Mouse (Mus musculus) midbrain, postnatal 0 days (tissue): ENCODE measurements around the gene Fut1. TPM values are rescaled to one million over a fixed set of nuclear protein-coding genes. Genes with fewer than 3 reads are reported as not detected.

Experiments
- ATAC-seq: fragments of 200-750 bp; cut with Nextera tagmentation; 2 replicates; pipeline ENCODE4 v1.8.0; 2017; ENCODE audit warnings: moderate number of reproducible peaks, mild to moderate bottlenecking, moderate TSS enrichment, moderate library complexity; ENCODE audit not compliant: low FRiP score
- DNase-seq: peaks from one replicate; pipeline ENCODE4 v3.0.0-alpha.2; 2015; ENCODE audit warnings: low spot score
- H3K27ac ChIP-seq: fragments of 300-500 bp; sonication (generic); 2 replicates; pipeline ENCODE4 v1.5.1; 2014; ENCODE audit warnings: low read depth, mild to moderate bottlenecking, low read length, mixed read lengths
- H3K27me3 ChIP-seq: fragments of 300-500 bp; sonication (generic); 2 replicates; pipeline ENCODE4 v1.6.1; 2014; ENCODE audit warnings: low read length, control low read depth, mixed read lengths; ENCODE audit not compliant: insufficient read depth
- H3K36me3 ChIP-seq: fragments of 300-500 bp; sonication (generic); 2 replicates; pipeline ENCODE4 v1.6.1; 2014; ENCODE audit warnings: low read length, control low read depth, mixed read lengths; ENCODE audit not compliant: insufficient read depth
- H3K4me1 ChIP-seq: fragments of 300-500 bp; sonication (generic); 2 replicates; pipeline ENCODE4 v1.6.1; 2014; ENCODE audit warnings: mild to moderate bottlenecking, control low read depth, antibody characterized with exemption, low read length, mixed read lengths; ENCODE audit not compliant: insufficient read depth
- H3K4me2 ChIP-seq: fragments of 300-500 bp; sonication (generic); 2 replicates; pipeline ENCODE4 v1.6.1; 2014; ENCODE audit warnings: low read depth, mild to moderate bottlenecking, low read length, mixed read lengths; ENCODE audit not compliant: poor library complexity, severe bottlenecking
- H3K4me3 ChIP-seq: fragments of 300-500 bp; sonication (generic); 2 replicates; pipeline ENCODE4 v1.5.1; 2014; ENCODE audit warnings: low read depth, mild to moderate bottlenecking, low read length, moderate library complexity
- H3K9ac ChIP-seq: fragments of 300-500 bp; sonication (generic); replicated peaks from 2 replicates; pipeline ENCODE4 v1.6.1; 2014; ENCODE audit warnings: mild to moderate bottlenecking, low read length, moderate library complexity, mixed read lengths; ENCODE audit not compliant: poor library complexity, severe bottlenecking
- H3K9me3 ChIP-seq: fragments of 300-500 bp; sonication (generic); 2 replicates; pipeline ENCODE4 v1.6.1; 2016; ENCODE audit warnings: low read length, control low read depth
- CTCF ChIP-seq: IDR thresholded peaks from 2 replicates; pipeline ENCODE4 v1.5.1; 2016; ENCODE audit warnings: antibody characterized with exemption, mild to moderate bottlenecking
- WGBS: fragments of 180-500 bp; shearing (Covaris S2); extraction: QIAGEN DNeasy Blood & Tissue Kit; methylation state at CpG from one replicate; pipeline ENCODE4 v1.1.7; 2014; 5-methylcytosine and 5-hydroxymethylcytosine counted together
- polyA plus RNA-seq: library from polyadenylated mRNA; unstranded; fragments of >200 nt; fragmentation: Nextera tagmentation; extraction: Ambion mirVana; gene quantifications from 2 replicates; pipeline ENCODE4 v1.2.1, GENCODE M21; 2015
- total RNA-seq: library from RNA; depleted of rRNA; stranded (reverse); fragments of >200 nt; gene quantifications from 2 replicates; pipeline ENCODE4 v1.2.3, GENCODE M21; 2014

Fut1 gene
- total and polyA plus RNA-seq, 2 experiments from 2014 or later, result not detected

DNA sequence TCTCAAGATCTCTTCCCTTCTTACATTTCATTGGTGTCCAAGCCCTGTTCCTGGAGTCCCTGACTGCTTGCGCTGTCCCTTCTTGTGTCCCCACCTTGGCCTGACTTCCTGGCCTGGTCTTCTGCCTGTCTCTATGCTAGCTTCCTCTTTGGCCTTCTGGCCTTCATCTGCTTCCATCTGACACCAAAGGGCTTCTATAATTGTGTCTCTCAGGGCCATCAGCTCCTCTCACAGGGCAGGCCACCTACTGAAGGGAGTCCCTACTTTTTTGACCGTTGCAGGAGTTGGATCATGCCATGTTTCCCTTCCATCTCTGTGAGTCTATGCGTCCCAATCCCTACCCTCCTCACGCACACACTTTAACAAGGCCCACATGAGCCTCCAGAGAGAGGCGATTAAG lies 27.2 kb upstream of the Fut1 start:
- WGBS, result 95% methylated on average over 5 of the region's 5 CpGs
- Histone ChIP-seq H3K36me3 (peaks cover 8% of the 10 kb centered on the region; the same call in 1 of the 2 replicates), H3K27me3 (no peaks in the 10 kb centered on the region), H3K9ac (no peak overlapping the region), H3K9me3 (no peaks in the 10 kb centered on the region), H3K27ac (peak overlapping the region; percentile 38), H3K4me2 (no peak overlapping the region), H3K4me3 (no peak overlapping the region), H3K4me1 (0 out of 2 replicates have a peak, but pooled peaks cover 3% of the 10 kb centered on the region)
- TF ChIP-seq CTCF, result no peak
- DNase-seq, result no peak
- no peak for ATAC-seq

DNA sequence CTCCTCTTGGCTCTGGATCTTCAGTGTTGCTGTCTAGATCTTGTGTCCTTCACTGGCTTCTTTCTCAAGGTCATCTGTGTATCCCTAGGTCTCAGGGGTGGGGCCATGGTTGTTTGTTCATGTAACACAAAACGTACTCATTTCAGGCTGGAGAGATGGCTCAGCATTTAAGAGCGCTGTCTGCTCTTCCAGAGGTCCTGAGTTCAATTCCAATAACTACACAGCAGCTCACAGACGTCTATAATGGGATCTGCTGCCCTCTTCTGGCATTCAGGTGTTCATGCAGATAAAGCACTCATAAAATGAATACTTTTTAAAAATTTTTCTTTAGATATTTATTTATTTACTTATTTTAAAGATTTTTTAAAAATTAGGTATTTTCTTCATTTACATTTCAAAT lies 26.2 kb upstream of the Fut1 start:
- H3K4me3 ChIP-seq, result no peak overlapping the region
- H3K4me2 ChIP-seq, result no peak overlapping the region
- no peak overlapping the region for H3K9ac ChIP-seq
- no peaks in the 10 kb centered on the region for H3K36me3 ChIP-seq
- DNase-seq, result no peak
- WGBS, result 68% methylated on average over 3 of the region's 3 CpGs
- H3K4me1 ChIP-seq, result 0 out of 2 replicates have a peak, but pooled peaks cover 3% of the 10 kb centered on the region
- no peaks in the 10 kb centered on the region for H3K27me3 ChIP-seq
- H3K9me3 ChIP-seq, result no peaks in the 10 kb centered on the region
- ATAC-seq, result no peak
- H3K27ac ChIP-seq, result no peak overlapping the region
- TF ChIP-seq CTCF, result peak; percentile 53

DNA sequence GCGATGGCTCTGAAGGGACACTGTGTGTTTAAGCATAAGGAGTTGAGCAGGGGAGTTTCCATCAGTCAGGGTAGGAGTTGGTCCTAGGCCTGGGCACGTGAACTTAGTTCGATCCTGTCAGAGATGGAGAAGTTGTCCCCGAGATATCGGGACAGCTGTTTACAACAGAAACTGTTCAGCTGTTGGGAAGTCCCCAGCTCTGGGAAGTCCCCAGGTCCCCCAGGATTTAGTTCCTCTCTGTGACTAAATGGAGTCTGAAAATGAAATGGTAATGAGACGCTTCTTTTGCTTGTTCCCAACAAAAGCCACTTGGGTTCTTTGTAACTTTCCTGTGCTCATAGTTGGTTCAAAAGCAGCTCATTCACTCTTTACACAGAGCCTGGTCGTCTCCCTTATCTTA lies 25.2 kb upstream of the Fut1 start:
- Histone ChIP-seq H3K27ac (no peak overlapping the region), H3K9me3 (no peaks in the 10 kb centered on the region), H3K4me2 (no peak overlapping the region), H3K4me3 (no peak overlapping the region), H3K4me1 (0 out of 2 replicates have a peak, but pooled peaks cover 3% of the 10 kb centered on the region), H3K9ac (no peak overlapping the region), H3K27me3 (no peaks in the 10 kb centered on the region), H3K36me3 (no peaks in the 10 kb centered on the region)
- TF ChIP-seq CTCF, result no peak
- no peak for DNase-seq
- WGBS, result 79% methylated on average over 7 of the region's 7 CpGs
- no peak for ATAC-seq

DNA sequence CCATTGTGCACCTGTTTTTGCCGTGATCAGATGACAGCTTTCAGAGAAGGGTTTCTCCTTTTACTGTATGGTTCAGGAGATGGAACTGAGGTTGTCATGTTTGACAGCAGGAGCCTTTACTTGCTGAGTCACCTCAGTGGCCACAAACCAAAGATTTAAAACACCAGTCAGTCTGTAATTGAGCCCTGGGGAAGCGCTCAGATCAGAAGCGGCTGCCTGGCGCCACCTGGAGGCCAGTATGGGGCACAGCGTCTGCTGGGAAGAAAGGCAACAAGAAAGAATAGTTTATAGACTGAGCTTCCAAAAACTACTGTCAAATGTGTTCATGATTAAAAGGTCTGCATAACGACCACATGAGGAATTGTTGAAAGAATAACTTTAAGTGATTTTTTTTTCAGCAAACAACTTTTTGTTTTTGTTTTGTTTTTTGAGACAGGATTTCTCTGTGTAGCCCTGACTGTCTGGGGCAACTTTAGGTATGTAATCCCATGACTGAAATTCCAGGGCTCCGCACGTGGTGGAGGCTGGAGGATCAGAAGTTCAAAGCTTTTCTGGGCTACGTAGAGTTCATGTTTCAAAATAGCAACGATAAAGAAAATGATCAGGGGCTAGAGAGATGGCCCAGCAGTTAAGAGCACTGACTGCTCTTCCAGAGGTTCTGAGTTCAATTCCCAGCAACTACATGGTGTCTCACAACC lies 23.8 kb upstream of the Fut1 start:
- peak; percentile 91 for TF ChIP-seq CTCF
- ATAC-seq (no peak), DNase-seq (peak; percentile 67)
- Histone ChIP-seq H3K27me3 (no peaks in the 10 kb centered on the region), H3K4me2 (no peak overlapping the region), H3K27ac (no peak overlapping the region), H3K4me1 (0 out of 2 replicates have a peak, but pooled peaks cover 3% of the 10 kb centered on the region), H3K36me3 (no peaks in the 10 kb centered on the region), H3K4me3 (no peak overlapping the region), H3K9ac (no peak overlapping the region), H3K9me3 (no peaks in the 10 kb centered on the region)
- WGBS, result 22% methylated on average over 10 of the region's 10 CpGs

DNA sequence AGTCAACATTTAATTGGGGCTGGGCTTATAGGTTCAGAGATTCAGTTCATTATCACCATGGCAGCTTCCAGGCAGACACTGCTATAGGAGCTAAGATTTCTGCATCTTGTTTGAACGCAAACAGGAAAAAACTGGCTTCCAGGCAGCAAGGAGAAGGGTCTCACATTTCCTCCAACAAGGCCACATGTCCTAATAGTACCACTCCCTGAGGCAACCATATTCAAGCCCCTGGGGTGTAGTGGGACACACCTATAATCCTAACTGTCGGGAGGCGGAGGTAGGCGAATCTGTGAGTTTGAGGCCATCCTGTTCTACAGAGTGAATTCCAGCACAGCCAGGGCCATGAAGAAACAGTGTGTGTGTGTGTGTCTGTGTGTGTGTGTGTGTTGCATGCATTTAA lies 21.9 kb upstream of the Fut1 start:
- TF ChIP-seq CTCF, result no peak
- no peak overlapping the region for H3K27ac ChIP-seq
- H3K9ac ChIP-seq, result no peak overlapping the region
- H3K4me2 ChIP-seq, result no peak overlapping the region
- H3K4me1 ChIP-seq, result no peaks in the 10 kb centered on the region
- H3K4me3 ChIP-seq, result no peak overlapping the region
- H3K9me3 ChIP-seq, result no peaks in the 10 kb centered on the region
- WGBS, result 81% methylated on average over 4 of the region's 4 CpGs
- H3K36me3 ChIP-seq, result no peaks in the 10 kb centered on the region
- no peak for DNase-seq
- no peak for ATAC-seq
- no peaks in the 10 kb centered on the region for H3K27me3 ChIP-seq

DNA sequence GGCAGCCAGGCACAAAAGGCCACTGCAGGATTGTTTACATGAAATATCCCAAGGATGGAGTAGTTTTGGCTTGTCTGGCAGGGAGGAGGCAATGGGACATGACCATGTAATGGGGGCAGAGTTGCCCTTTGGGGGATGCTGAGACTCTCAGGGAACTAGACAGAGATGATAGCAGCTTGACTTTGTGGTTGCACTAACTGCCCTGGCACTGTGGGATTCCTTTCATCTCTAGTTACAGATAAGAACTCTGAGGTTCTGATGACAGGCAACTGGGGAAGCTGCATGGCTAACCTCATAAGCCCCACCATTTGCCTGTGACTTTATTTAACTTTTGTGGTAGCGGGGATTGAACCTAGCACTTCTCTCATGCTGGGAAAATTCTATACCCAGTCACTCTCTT lies 21.0 kb upstream of the Fut1 start:
- no peaks in the 10 kb centered on the region for H3K36me3 ChIP-seq
- no peak overlapping the region for H3K4me2 ChIP-seq
- H3K27ac ChIP-seq, result no peak overlapping the region
- TF ChIP-seq CTCF, result no peak
- no peaks in the 10 kb centered on the region for H3K4me1 ChIP-seq
- DNase-seq (no peak), ATAC-seq (no peak)
- H3K9me3 ChIP-seq, result no peaks in the 10 kb centered on the region
- WGBS, result 64% methylated on average over 1 of the region's 1 CpGs
- H3K4me3 ChIP-seq, result no peak overlapping the region
- no peak overlapping the region for H3K9ac ChIP-seq
- no peaks in the 10 kb centered on the region for H3K27me3 ChIP-seq
